Mouse (Mus musculus) hindbrain, embryonic 10.5 days (tissue): ENCODE results near the gene Naxd. TPM values are rescaled to one million over a fixed set of nuclear protein-coding genes. Genes with fewer than 3 reads are reported as not detected.

ENCODE experiments used
- DNase-seq: peaks from one replicate; pipeline ENCODE4 v3.0.0-alpha.2; 2017; ENCODE audit warnings: low spot score
- H3K27ac ChIP-seq: fragments of 300-500 bp; sonication (generic); 2 replicates; pipeline ENCODE4 v1.5.1; 2016; ENCODE audit warnings: mild to moderate bottlenecking, moderate library complexity
- H3K27me3 ChIP-seq: fragments of 300-500 bp; sonication (generic); 2 replicates; pipeline ENCODE4 v1.6.1; 2016; ENCODE audit warnings: mild to moderate bottlenecking; ENCODE audit not compliant: poor library complexity, insufficient read depth, severe bottlenecking
- H3K36me3 ChIP-seq: fragments of 300-500 bp; sonication (generic); 2 replicates; pipeline ENCODE4 v1.6.1; 2016; ENCODE audit warnings: mild to moderate bottlenecking, moderate library complexity
- H3K4me1 ChIP-seq: fragments of 300-500 bp; sonication (generic); replicated peaks from 2 replicates; pipeline ENCODE4 v1.6.1; 2016; ENCODE audit warnings: mild to moderate bottlenecking
- H3K4me3 ChIP-seq: fragments of 300-500 bp; sonication (generic); 2 replicates; pipeline ENCODE4 v1.5.1; 2016; ENCODE audit warnings: mild to moderate bottlenecking, moderate library complexity
- H3K9me3 ChIP-seq: fragments of 300-500 bp; sonication (generic); 2 replicates; pipeline ENCODE4 v1.6.1; 2016; ENCODE audit warnings: mild to moderate bottlenecking, moderate library complexity
- WGBS: fragments of 180-500 bp; shearing (Covaris S2); methylation state at CpG from one replicate; pipeline ENCODE4 v1.1.7; 2016; 5-methylcytosine and 5-hydroxymethylcytosine counted together
- polyA plus RNA-seq: library from polyadenylated mRNA; unstranded; fragments of >200 nt; fragmentation: Nextera tagmentation; extraction: Ambion mirVana; gene quantifications from 2 replicates; pipeline ENCODE4 v1.2.1, GENCODE M21; 2016

The Naxd gene
- polyA plus RNA-seq, 1 experiment from 2014 or later, result 127 TPM

DNA sequence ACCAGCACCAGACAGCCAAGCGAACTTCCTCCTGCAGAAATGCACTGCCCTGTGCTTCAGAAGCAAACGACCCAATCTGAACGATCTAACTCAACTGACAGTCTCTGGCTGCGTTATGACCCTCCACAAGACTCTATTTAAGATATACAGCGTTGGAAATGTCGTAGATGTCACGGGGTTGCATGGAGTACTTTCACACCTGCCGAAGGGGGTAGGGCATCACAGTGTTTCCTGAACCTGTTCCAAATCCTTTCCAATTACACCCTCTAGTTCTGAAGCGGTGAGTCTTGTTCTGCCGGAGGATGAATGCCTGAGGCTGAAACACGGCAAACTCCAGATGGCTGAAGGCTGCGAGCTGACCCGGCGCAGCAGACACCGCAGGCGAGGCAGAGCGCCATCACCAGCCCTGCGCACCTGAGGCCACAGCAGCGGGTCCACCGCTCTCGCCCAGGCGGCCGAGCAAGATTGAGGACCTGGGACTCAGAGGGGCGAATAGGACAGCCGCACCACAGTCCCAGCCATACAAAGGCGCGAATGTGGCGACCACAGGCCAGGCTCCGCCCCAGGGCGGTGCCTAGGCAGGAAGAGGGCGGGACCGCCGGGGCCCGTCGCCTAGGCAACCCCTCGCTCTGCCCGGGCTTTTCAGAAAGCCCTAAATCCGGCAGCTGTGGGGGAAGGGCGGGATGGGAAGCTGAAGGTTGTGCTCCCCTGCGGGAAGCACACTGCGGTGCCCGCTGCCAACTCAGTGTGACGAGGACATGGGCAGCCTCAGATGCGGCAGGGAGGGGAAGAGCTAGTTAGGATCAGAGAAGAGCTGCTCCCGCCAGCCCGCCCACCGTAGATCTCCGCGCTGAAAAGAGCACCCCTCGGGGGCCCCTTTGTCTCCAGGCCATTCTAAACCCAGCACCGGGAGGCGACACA lies 57.8 kb downstream of the Naxd start, which contains the start of gene Ing1:
Gene Ing1, plus strand, starts transcription at position 773 of the 921 bp plus-strand sequence.
- Histone ChIP-seq H3K9me3 (no peaks in the 10 kb centered on the region), H3K36me3 (no peaks in the 10 kb centered on the region), H3K27me3 (no peaks in the 10 kb centered on the region), H3K4me1 (peaks cover 38% of the 10 kb centered on the region), H3K27ac (peak within 1 kb of the TSS; percentile 99), H3K4me3 (peak within 1 kb of the TSS; percentile 99)
- WGBS, result under 1% methylated on average over 52 of the region's 52 CpGs
- DNase-seq, result peak; percentile 97

DNA sequence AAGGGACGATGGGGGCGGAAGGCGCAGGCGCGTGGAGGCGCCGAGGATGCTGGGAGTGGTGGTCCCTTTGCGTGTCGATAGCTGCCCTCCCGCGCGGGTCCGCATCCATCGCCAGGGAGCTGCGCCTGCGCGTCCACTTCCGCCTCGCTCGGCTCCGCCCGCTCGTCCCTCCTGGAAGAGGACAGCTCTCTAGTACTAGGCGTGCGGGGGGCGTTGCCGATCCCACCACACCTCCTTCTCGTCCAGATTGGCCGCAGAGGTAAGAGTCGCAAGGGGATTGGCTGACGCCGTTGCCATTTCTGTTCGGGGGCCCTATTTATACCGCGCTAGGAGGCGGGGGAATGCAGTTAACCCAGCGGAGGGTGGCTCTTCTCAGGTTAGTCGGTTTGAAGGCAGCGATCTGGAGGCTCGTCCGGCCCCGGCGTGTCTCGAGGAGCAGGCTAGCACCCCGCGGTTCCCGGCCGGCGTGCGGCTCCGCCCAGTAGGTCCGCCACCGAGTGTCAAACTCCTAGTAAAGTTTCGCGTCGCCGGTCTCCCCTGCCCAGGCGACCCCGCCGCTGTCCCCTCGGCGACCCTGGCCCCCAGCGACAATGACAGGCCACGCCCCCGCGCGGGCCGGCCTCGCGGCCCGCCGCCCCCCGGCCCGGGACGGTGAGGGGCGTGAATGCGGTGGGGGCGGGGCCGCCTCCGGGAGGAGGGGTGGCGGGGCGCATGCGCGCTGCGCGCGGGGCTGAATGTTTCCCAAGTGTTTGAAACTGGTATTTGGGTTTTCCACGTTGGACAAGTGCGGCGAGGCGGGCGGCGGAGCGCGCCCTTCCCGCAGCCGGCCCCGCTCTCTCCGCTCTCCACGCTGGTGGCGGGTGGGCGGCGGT lies 58.6 kb downstream of the Naxd start:
- peak overlapping the region; percentile 99 for H3K27ac ChIP-seq
- H3K4me1 ChIP-seq, result peaks cover 33% of the 10 kb centered on the region
- H3K36me3 ChIP-seq, result peaks cover 8% of the 10 kb centered on the region
- WGBS, result under 1% methylated on average over 100 of the region's 103 CpGs
- H3K27me3 ChIP-seq, result no peaks in the 10 kb centered on the region
- H3K4me3 ChIP-seq, result peak overlapping the region; percentile 99
- DNase-seq, result peak; percentile 99
- no peaks in the 10 kb centered on the region for H3K9me3 ChIP-seq

DNA sequence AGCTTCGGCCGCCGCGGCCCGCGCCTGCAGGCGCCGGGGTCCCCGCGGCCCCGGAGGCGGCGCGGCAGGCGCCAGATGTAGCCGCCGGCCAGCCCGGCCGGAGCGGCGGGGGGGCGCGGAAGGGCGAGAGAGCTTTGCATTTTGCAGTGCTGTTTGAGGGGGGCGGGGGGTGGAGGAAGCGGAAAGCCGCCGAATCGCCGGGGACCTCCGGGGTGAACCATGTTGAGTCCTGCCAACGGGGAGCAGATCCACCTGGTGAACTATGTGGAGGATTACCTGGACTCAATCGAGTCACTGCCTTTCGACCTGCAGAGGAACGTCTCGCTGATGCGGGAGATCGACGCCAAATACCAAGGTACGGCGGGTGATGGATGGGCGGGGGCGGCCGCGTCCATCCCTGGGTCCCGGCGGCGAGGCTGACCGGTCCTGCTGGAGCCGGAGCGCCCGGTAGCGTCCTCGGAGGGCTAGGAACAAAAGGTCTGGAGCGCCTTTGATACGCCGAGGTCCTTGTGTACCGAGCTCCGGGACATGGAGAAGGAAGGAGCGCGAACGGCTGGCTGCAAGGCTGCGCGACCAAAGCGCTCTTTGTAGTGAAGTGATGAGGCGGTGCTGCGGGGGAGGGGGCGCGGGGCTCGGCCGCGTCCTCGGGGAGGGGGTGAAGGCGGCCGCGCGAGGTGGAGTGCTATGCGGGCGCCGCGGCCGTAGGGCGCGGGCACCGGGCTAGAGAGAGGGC lies 59.6 kb downstream of the Naxd start:
- peaks cover 30% of the 10 kb centered on the region for H3K4me1 ChIP-seq
- peak overlapping the region; percentile 99 for H3K4me3 ChIP-seq
- H3K27ac ChIP-seq, result peak overlapping the region; percentile 99
- DNase-seq, result peak; percentile 59
- under 1% methylated on average over 85 of the region's 85 CpGs for WGBS
- H3K9me3 ChIP-seq, result no peaks in the 10 kb centered on the region
- no peaks in the 10 kb centered on the region for H3K27me3 ChIP-seq
- peaks cover 17% of the 10 kb centered on the region for H3K36me3 ChIP-seq

DNA sequence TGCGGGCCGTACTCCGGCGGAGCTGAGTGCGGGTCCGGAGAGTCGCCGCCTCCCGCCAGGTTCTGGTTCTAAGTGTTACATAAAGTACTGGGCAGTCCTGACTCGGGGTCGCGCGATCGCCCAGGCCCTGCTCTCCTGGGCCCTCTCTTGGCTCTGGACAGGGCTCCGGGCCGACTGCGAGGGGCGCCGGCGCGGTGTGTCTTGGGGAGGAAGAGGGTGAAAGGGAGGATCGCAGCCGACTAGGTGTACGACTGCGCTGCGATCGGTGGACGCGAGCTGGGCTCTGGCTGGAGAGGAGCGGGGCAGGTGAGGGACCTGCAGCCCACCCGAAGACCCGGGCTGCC lies 60.1 kb downstream of the Naxd start:
- Histone ChIP-seq H3K36me3 (peaks cover 22% of the 10 kb centered on the region), H3K4me3 (peak overlapping the region; percentile 99), H3K4me1 (peaks cover 30% of the 10 kb centered on the region), H3K9me3 (no peaks in the 10 kb centered on the region), H3K27me3 (no peaks in the 10 kb centered on the region), H3K27ac (peak overlapping the region; percentile 99)
- no peak for DNase-seq
- WGBS, result under 1% methylated on average over 32 of the region's 32 CpGs

DNA sequence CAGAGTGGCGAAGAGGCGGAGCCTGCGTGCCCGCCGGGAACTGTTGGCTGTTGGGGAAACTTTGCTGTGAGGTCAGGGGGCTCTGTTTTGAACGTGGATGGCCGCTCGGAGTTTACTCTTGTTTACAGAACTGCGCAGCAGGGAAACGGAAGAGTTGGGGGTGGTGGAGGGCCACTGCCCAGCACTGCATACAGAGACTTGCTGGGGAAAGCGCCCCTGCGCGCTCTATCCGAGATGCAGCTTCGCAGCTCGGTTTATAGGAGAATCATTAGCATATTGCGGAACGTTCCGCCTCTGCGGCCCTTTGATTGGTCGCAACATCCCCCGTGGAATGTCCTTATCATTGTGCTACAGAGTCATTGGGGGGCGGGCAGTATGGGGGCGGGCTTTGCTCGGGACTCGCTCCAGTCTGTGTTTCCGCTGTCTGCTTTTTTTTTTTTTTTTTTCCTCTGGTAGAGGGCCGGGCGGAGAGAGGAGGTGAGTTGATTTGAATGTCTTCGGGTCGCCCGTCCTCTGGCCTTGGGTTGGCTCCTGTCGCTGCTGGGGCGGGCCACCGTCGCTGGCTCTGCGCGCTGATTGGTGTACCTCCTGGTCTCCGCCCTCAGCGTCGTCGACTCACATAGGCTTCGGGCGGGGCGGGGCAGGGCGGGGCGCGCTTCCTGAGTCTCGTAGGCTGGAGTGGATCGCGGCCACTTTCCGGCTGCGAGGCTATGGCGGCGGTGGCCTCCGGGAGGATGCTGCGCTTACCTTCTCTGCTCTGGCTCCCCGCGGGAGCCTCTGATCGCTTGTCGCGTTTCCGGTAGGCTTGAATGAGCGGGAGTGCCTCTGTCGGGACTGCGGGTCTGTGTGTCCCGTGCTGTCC lies 60.7 kb downstream of the Naxd start:
- H3K4me1 ChIP-seq, result peaks cover 30% of the 10 kb centered on the region
- no peaks in the 10 kb centered on the region for H3K27me3 ChIP-seq
- H3K27ac ChIP-seq, result peak overlapping the region; percentile 99
- H3K9me3 ChIP-seq, result no peaks in the 10 kb centered on the region
- peak; percentile 99 for DNase-seq
- H3K36me3 ChIP-seq, result peaks cover 26% of the 10 kb centered on the region
- WGBS, result under 1% methylated on average over 67 of the region's 67 CpGs
- H3K4me3 ChIP-seq, result peak overlapping the region; percentile 99

DNA sequence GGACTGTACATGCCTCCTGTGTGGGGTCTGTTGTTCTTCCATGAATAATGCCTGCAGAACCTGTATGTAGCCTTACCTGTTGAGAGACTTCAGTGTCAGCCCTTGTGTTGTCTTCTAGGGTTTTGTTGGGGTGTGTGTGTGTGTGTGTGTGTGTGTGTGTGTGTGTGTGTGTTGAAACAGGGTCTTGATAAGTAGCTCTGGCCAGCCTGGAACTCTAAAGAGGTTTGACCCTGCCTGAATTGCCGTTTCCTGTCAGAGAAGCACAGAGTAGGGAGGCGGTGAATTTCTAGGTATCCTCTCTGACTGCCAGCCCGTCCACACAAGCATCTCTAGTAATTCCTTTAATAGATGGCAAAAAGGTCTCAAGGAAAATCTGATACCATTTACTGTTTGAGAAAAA lies 62.2 kb downstream of the Naxd start:
- DNase-seq, result no peak
- peaks cover 25% of the 10 kb centered on the region for H3K4me1 ChIP-seq
- H3K9me3 ChIP-seq, result peaks cover 4% of the 10 kb centered on the region
- no peaks in the 10 kb centered on the region for H3K27me3 ChIP-seq
- H3K27ac ChIP-seq, result no peak overlapping the region
- WGBS, result 81% methylated on average over 3 of the region's 3 CpGs
- H3K4me3 ChIP-seq, result peak overlapping the region; percentile 99; the same call in 1 of the 2 replicates
- H3K36me3 ChIP-seq, result peaks cover 41% of the 10 kb centered on the region

DNA sequence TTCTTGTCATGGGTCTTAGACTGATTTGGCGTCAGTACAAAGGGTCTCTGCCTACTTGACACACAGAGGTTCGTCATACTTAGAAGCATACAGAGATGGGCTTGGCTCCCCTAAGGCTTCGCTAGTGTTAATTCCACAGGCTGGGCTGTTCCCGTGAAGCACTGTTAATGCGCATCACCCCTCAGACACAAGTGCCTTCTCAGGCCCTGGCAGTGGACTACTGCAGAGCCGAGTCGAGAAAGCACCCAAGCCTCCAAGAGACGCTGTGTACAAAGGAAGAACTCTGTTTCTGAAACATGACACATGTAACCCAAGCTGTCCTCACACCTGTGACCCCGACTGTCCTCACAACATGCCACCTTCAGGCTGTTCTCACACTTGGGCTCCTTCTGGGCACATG lies 62.9 kb downstream of the Naxd start:
- Histone ChIP-seq H3K9me3 (peaks cover 5% of the 10 kb centered on the region), H3K36me3 (peaks cover 48% of the 10 kb centered on the region), H3K27ac (no peak overlapping the region), H3K4me1 (peaks cover 18% of the 10 kb centered on the region), H3K4me3 (no peak overlapping the region), H3K27me3 (no peaks in the 10 kb centered on the region)
- DNase-seq, result no peak
- WGBS, result 88% methylated on average over 9 of the region's 9 CpGs

DNA sequence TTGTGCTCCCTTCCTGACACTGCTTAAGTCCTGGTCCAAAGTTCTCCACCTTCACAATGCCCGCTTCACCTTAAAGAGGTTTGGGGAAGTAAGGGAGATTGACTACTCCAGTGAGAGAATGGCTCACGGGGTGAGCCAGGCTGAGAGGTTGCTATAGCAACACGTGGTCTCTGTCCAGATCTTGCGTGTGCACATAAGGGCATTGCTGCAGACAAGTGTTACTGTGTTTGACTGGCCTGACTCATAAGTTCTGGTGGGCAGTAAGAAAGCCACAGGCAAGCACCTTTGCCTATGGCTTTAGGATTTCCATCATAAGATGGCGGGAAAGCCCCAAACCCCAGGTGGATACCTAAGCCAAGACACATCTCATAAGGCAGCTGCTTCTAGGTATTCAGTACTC lies 66.9 kb downstream of the Naxd start:
- no peak for DNase-seq
- H3K4me1 ChIP-seq, result peaks cover 10% of the 10 kb centered on the region
- H3K36me3 ChIP-seq, result peaks cover 87% of the 10 kb centered on the region
- no peak overlapping the region for H3K27ac ChIP-seq
- WGBS, result 89% methylated on average over 5 of the region's 5 CpGs
- no peak overlapping the region for H3K4me3 ChIP-seq
- H3K9me3 ChIP-seq, result peaks cover 5% of the 10 kb centered on the region
- H3K27me3 ChIP-seq, result no peaks in the 10 kb centered on the region

Other genes starting within 250 kb of the Naxd start
- gene Col4a2, start 184.7 kb upstream of the Naxd start, polyA plus RNA-seq, result 51.1 and 52.9 TPM in 2 replicates
- 122 and 123 TPM in 2 replicates for gene Col4a1, start 184.7 kb upstream of the Naxd start, polyA plus RNA-seq
- 1.0 and 1.9 TPM in 2 replicates for gene Rab20, start 18.8 kb upstream of the Naxd start, polyA plus RNA-seq
- gene Cars2, start 53.3 kb downstream of the Naxd start, polyA plus RNA-seq, result 18.9 and 19.5 TPM in 2 replicates
- 31.0 and 31.3 TPM in 2 replicates for gene Ing1, start 58.1 kb downstream of the Naxd start, polyA plus RNA-seq
- gene Ankrd10, start 138.3 kb downstream of the Naxd start, polyA plus RNA-seq, result 92.6 and 108 TPM in 2 replicates
- gene 1700016D06Rik, start 203.6 kb downstream of the Naxd start, polyA plus RNA-seq, result 0.22 TPM in 1 of 2 replicates, not detected in the other
- gene Arhgef7, start 230.2 kb downstream of the Naxd start, polyA plus RNA-seq, result 50.5 and 55.4 TPM in 2 replicates